Mouse (Mus musculus) lung, embryonic 15.5 days (tissue): ENCODE data around the gene Cnksr1. TPM values are rescaled to one million over a fixed set of nuclear protein-coding genes. Genes with fewer than 3 reads are reported as not detected.

Source experiments
- ATAC-seq: fragments of 200-750 bp; cut with Nextera tagmentation; 2 replicates; pipeline ENCODE4 v1.8.0; 2017; ENCODE audit warnings: moderate number of reproducible peaks, borderline replicate concordance; ENCODE audit not compliant: low FRiP score, low TSS enrichment; ENCODE audit errors: extremely low read depth
- H3K27ac ChIP-seq: fragments of 300-500 bp; sonication (generic); 2 replicates; pipeline ENCODE4 v1.5.1; 2015; ENCODE audit warnings: moderate library complexity, mild to moderate bottlenecking, inconsistent platforms
- H3K27me3 ChIP-seq: fragments of 300-500 bp; sonication (generic); 2 replicates; pipeline ENCODE4 v1.6.1; 2015; ENCODE audit warnings: inconsistent platforms
- H3K36me3 ChIP-seq: fragments of 300-500 bp; sonication (generic); 2 replicates; pipeline ENCODE4 v1.6.1; 2015; ENCODE audit warnings: inconsistent platforms
- H3K4me1 ChIP-seq: fragments of 300-500 bp; sonication (generic); 2 replicates; pipeline ENCODE4 v1.6.1; 2015; ENCODE audit warnings: inconsistent platforms
- H3K4me2 ChIP-seq: fragments of 300-500 bp; sonication (generic); 2 replicates; pipeline ENCODE4 v1.6.1; 2015; ENCODE audit warnings: inconsistent platforms, mild to moderate bottlenecking, moderate library complexity
- H3K4me3 ChIP-seq: fragments of 300-500 bp; sonication (generic); 2 replicates; pipeline ENCODE4 v1.5.1; 2015; ENCODE audit warnings: mild to moderate bottlenecking, inconsistent platforms
- H3K9ac ChIP-seq: fragments of 300-500 bp; sonication (generic); 2 replicates; pipeline ENCODE4 v1.6.1; 2015; ENCODE audit warnings: inconsistent platforms
- H3K9me3 ChIP-seq: fragments of 300-500 bp; sonication (generic); 2 replicates; pipeline ENCODE4 v1.6.1; 2016; ENCODE audit warnings: inconsistent platforms
- WGBS: fragments of 180-500 bp; shearing (Covaris S2); methylation state at CpG from one replicate; pipeline ENCODE4 v1.1.7; 2015; 5-methylcytosine and 5-hydroxymethylcytosine counted together
- polyA plus RNA-seq: library from polyadenylated mRNA; unstranded; fragments of >200 nt; fragmentation: Nextera tagmentation; extraction: Ambion mirVana; gene quantifications from 2 replicates; pipeline ENCODE4 v1.2.1, GENCODE M21; 2015

Gene Cnksr1
- polyA plus RNA-seq, 1 experiment from 2014 or later, result 10.9 TPM

DNA sequence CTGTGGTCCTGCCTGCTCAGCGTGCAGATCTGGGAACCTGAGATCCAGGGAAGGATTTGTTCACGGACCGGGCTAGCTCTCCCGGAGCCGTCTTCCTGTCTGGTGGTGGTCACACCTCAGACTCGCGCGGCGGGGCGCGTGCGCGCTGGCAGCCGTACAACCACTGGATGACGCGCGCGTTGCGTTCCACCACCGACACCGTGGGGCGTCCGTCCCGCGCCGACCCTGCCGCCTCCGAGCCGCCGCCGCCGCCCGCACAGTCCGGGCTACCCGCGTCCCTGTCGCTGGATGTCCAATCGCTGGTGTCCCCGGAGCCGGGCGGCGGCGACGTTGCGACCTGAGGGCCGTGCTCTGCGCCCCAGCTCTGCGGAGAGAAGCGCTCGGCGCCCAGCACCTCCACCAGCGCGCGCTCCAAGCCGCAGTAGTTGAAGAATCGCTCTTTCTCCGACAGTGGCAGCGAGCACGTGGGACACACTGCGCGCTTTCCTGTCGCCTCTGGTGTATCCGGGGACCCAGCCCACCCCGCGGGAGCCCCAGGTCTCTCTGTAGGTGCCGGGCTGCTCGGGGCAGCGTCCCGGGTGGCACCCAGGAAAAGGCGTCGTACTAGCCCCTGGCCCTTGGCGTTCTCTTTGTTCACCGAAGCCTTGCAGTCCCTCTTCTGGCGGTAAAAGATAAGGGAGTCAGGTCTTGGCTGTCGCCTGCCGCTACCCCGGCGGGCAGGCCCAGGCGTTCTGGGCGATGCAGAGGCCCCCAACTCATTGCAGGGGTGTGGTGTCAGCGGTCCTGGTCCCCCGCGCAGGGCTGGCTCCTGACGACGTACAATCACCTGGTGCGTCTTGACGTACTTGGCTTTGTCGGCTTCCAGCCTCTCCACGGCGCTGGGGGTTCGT lies 13.3 kb upstream of the Cnksr1 start:
- peak overlapping the region; percentile 57 for H3K27ac ChIP-seq
- peaks cover 81% of the 10 kb centered on the region for H3K27me3 ChIP-seq
- H3K4me3 ChIP-seq, result peak overlapping the region; percentile 45
- peak; percentile 24; the same call in 1 of the 2 replicates for ATAC-seq
- H3K9me3 ChIP-seq, result no peaks in the 10 kb centered on the region
- under 1% methylated on average over 91 of the region's 91 CpGs for WGBS
- peak overlapping the region; percentile 47 for H3K9ac ChIP-seq
- H3K36me3 ChIP-seq, result no peaks in the 10 kb centered on the region
- peak overlapping the region; percentile 95 for H3K4me2 ChIP-seq
- H3K4me1 ChIP-seq, result peaks cover 67% of the 10 kb centered on the region

DNA sequence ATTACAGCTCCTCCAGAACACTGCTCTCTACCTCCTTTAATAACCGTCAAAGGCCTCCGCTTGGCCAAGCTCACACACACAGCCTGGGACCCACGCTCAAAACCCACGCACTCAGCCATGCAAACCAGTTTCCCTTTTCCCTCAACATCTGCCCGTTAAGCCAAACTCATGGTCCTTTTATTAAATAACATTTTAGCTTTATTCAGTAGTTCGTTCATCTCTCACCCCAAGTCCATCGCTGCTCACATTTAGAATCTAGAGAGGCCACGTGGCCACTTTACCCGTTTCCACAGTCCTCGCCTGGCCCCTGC lies 12.7 kb upstream of the Cnksr1 start:
- no peak for ATAC-seq
- WGBS, result 17% methylated on average over 10 of the region's 10 CpGs
- Histone ChIP-seq H3K9me3 (no peaks in the 10 kb centered on the region), H3K36me3 (no peaks in the 10 kb centered on the region), H3K9ac (peak overlapping the region; percentile 47), H3K4me1 (peaks cover 65% of the 10 kb centered on the region), H3K4me3 (peak overlapping the region; percentile 45), H3K27me3 (peaks cover 86% of the 10 kb centered on the region), H3K4me2 (peak overlapping the region; percentile 95), H3K27ac (no peak overlapping the region)

DNA sequence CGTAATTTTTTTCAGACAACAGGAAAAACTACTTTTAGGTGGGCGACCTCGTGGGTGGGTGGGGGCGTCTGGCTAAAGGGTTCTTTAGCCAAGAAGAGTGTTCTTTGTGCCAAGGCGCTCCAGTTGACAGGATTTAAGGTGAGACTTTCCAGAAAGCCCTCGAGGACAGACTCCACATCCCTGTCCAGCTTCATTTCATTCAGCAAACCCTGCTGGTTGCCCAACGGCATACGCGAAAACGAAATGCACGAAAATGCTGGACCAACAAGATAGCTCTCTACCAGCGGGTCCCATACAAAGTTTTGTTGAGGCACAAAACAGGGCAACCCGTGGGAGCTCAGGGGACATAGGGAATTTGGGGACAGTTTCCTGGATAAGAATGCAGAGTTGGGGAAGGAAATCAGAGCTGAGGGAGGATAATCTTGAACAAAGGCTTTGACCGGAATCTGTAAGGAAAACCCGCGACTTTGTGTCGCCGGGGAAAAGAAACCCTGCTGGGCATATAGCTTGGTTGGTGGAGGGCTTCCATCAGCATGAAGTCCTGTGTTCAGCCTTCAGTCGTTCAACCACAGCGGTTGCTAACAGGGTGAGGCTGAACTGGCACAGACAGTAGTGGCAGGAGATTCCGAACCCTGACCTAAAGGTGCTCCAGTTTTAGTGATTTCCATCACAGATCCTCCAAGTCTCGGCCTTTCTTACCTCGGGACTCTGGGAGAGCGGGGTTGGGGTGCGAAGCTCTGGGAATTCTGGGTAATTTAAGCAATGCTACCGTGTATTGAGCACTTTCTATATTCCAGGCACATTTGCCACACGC lies 12.1 kb upstream of the Cnksr1 start:
- no peaks in the 10 kb centered on the region for H3K9me3 ChIP-seq
- peak overlapping the region; percentile 47; the same call in 1 of the 2 replicates for H3K9ac ChIP-seq
- ATAC-seq, result no peak

DNA sequence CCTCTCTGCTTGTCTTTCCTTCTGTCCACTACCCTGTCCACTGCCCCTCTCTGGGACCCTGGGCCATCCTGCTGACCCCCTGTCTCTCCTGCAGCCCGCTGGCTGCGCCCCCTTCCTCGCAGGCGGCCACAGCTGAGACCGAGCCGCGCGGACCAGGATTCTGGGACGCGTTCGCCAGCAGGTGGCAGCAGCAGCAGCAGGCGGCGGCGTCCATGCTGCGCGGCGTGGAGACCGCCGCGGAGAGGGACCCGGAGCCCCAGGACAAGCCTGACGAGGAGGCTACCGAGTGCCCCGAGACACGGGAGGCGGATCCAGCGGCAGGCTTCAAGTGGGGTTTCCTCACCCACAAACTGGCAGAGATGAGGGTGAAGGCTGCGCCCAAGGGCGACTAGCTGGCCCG lies 11.5 kb upstream of the Cnksr1 start:
- 1% methylated on average over 30 of the region's 30 CpGs for WGBS
- Histone ChIP-seq H3K36me3 (no peaks in the 10 kb centered on the region), H3K9me3 (no peaks in the 10 kb centered on the region), H3K4me3 (peak overlapping the region; percentile 45), H3K9ac (peak overlapping the region; percentile 35; the same call in 1 of the 2 replicates), H3K4me2 (peak overlapping the region; percentile 95), H3K27me3 (peaks cover 80% of the 10 kb centered on the region), H3K27ac (no peak overlapping the region), H3K4me1 (peaks cover 62% of the 10 kb centered on the region)
- ATAC-seq, result peak; percentile 37; the same call in 1 of the 2 replicates

More for the DNA sequence above, 12.1 kb upstream of the Cnksr1 start:
- no peak overlapping the region for H3K27ac ChIP-seq
- H3K36me3 ChIP-seq, result no peaks in the 10 kb centered on the region
- peak overlapping the region; percentile 95 for H3K4me2 ChIP-seq
- peaks cover 86% of the 10 kb centered on the region for H3K27me3 ChIP-seq
- H3K4me3 ChIP-seq, result peak overlapping the region; percentile 45
- peaks cover 65% of the 10 kb centered on the region for H3K4me1 ChIP-seq
- WGBS, result 17% methylated on average over 27 of the region's 27 CpGs

DNA sequence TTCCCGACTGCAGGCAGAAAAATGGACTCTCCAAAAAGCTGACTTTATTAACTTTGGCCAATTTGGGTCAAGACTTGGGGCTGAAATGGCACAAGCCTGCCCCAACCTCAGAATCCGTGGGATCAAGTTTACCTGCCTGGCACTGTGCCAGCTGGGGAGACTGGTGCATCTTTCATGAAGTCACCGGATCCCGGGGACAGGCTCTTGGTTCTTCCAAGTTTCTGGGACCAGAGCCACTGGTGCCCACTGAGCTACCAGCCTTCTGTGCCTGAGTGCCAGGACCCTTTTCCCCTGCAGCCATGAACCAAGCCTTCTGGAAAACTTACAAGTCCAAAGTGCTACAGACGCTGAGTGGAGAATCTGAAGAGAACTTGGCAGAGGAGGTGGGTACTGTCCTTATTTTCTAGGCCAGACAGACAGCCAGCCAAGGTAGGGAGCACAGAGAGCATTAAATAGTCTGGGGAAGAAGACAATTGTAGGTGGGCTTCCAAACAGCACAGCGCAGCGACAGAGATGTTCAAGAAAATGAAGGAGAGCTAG lies 8.6 kb upstream of the Cnksr1 start, which contains the start of gene Gm30191:
Gene Gm30191 (plus strand): TSS at position 217 of the 540 bp plus-strand sequence.
- H3K9me3 ChIP-seq, result no peaks in the 10 kb centered on the region
- H3K4me1 ChIP-seq, result peaks cover 45% of the 10 kb centered on the region
- WGBS, result 76% methylated on average over 7 of the region's 7 CpGs
- 0 out of 2 replicates have a peak within 1 kb of the TSS, but pooled peaks have one; percentile 32 for H3K9ac ChIP-seq
- H3K27ac ChIP-seq, result no peak within 1 kb of the TSS
- peak within 1 kb of the TSS; percentile 80 for H3K4me3 ChIP-seq
- H3K36me3 ChIP-seq, result no peaks in the 10 kb centered on the region
- peaks cover 56% of the 10 kb centered on the region for H3K27me3 ChIP-seq
- H3K4me2 ChIP-seq, result peak within 1 kb of the TSS; percentile 87
- ATAC-seq, result no peak

DNA sequence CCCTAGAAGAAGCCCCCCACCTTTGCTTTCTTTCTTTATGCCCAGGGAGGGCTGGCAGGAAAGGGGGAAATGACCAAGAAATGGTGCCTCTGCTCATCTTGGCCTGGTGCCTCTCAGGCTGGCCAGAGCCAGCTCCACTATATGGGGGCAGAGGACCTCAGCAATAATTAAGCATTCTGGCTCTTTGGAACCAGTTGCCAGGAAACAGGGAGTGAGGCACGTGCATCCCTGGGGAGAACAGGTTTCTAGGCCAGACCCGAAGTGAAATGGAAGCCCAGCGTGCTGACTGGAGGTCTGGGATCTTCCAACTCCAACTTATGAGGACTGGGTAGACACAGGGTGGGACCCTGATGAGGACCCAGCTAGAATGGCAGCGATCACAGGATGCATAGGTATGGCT lies 8.1 kb upstream of the Cnksr1 start:
- H3K4me2 ChIP-seq, result no peak overlapping the region
- H3K4me1 ChIP-seq, result peaks cover 40% of the 10 kb centered on the region
- peaks cover 51% of the 10 kb centered on the region for H3K27me3 ChIP-seq
- ATAC-seq, result no peak
- WGBS, result 53% methylated on average over 4 of the region's 4 CpGs
- H3K9me3 ChIP-seq, result no peaks in the 10 kb centered on the region
- no peak overlapping the region for H3K9ac ChIP-seq
- no peaks in the 10 kb centered on the region for H3K36me3 ChIP-seq
- no peak overlapping the region for H3K27ac ChIP-seq
- no peak overlapping the region for H3K4me3 ChIP-seq

DNA sequence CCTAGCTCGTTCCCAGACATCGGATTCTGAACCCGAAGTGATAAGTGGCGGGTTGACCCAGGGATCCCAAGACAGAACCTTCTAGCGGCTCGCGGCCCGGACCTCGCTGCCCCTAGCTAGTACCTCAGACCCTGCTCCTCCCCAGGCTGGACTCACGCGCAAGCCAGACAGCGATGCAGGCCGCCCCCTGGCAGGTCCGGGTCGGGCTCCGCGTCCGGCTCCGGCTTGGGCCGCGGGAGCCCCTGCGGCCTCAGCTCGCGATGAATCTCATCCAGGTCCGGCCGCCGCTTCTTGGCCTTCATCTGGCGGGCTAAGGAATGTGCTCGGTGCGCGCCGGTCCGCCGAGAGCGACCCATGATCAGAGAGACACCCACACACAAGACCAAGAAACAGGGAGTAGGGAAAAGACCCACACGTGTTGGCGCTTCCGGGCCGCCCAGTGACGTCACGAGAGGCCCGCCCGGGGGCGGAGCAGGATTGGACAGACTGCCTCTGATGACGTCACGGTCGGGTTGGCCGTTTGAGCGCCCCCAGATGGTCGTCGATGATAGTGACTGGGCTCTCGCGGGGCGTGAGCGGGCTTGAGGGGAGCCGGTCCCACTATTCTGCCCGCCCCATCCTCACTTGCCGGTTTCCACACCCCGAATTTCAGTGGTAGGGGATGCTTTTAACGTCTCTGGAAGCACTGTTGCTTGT lies 7.1 kb upstream of the Cnksr1 start, which contains the start of gene Zfp593:
Gene Zfp593 (minus strand): TSS at position 445 of the 696 bp plus-strand sequence.
- Histone ChIP-seq H3K36me3 (no peaks in the 10 kb centered on the region), H3K27me3 (peaks cover 41% of the 10 kb centered on the region), H3K4me1 (peaks cover 30% of the 10 kb centered on the region), H3K27ac (no peak within 1 kb of the TSS), H3K9ac (peak within 1 kb of the TSS; percentile 67), H3K4me3 (peak within 1 kb of the TSS; percentile 80), H3K4me2 (peak within 1 kb of the TSS; percentile 87), H3K9me3 (no peaks in the 10 kb centered on the region)
- peak; percentile 78; the same call in 1 of the 2 replicates for ATAC-seq
- under 1% methylated on average over 60 of the region's 60 CpGs for WGBS

DNA sequence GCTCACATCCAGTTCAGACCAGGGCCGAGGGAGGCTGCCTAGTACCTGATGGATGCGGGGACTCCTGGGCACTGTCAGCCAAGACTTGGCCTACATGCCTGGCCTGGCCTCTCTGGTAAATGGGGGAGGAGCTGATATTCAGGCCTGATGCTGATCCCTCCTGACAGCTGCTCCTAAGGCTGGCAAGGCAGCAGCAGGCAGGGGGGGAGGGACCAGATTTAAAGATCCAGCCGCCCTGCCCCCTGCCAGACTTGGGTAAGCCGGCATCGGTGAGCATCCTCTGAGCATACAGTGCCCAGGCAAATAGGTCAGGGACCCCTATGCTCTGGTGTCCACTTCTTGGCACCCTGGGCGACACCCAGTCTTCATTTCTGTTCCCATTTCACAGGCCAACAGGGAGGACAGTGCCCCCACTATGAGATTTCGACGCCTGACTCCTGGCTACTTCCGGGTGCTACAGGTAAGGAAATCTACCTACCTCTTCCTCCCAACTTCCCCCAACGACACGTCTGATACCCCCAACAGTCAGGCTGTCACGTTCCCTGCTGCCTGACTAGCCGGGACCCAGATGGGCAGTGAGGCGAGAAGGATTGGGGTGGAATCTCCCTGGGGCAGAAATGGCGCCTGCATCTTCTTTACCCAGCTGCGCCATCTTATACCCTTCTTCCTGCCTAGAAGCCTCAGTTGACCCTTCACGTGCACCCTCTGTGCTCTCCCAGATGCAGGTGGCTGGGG lies 5.5 kb upstream of the Cnksr1 start, which contains the start of gene E130218I03Rik:
Gene E130218I03Rik (plus strand): TSS at position 147 of the 735 bp plus-strand sequence.
- peak within 1 kb of the TSS; percentile 80 for H3K4me3 ChIP-seq
- no peaks in the 10 kb centered on the region for H3K9me3 ChIP-seq
- no peak within 1 kb of the TSS for H3K9ac ChIP-seq
- H3K27ac ChIP-seq, result no peak within 1 kb of the TSS
- H3K4me1 ChIP-seq, result peaks cover 20% of the 10 kb centered on the region
- peaks cover 31% of the 10 kb centered on the region; the same call in 1 of the 2 replicates for H3K27me3 ChIP-seq
- H3K4me2 ChIP-seq, result peak within 1 kb of the TSS; percentile 87
- no peaks in the 10 kb centered on the region for H3K36me3 ChIP-seq
- no peak for ATAC-seq
- 89% methylated on average over 17 of the region's 17 CpGs for WGBS

DNA sequence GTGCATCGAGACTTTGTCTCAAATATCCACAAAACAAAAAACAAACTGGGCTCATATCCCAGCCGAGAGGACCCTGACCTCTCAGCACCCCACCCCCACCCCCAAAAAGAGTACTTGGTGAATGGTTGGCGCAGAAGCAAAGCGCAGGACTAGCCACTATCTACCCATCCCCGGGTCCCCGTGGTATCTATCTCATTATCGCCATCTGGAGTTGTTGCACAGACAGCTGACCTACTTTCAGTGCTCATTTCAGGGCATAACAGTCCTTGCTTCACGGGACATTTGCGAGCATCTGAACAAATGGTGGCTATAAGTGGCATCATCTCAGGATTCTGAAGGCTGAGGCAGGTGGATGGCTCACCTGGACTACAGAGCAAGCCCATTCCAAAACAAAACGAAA lies 487 bp upstream of the Cnksr1 start:
- no peaks in the 10 kb centered on the region for H3K36me3 ChIP-seq
- no peaks in the 10 kb centered on the region for H3K9me3 ChIP-seq
- no peak for ATAC-seq
- peak overlapping the region; percentile 43 for H3K4me3 ChIP-seq
- H3K4me1 ChIP-seq, result peaks cover 16% of the 10 kb centered on the region; the same call in 1 of the 2 replicates
- H3K27me3 ChIP-seq, result peaks cover 13% of the 10 kb centered on the region; the same call in 1 of the 2 replicates
- H3K9ac ChIP-seq, result no peak overlapping the region
- peak overlapping the region; percentile 20; the same call in 1 of the 2 replicates for H3K27ac ChIP-seq
- H3K4me2 ChIP-seq, result peak overlapping the region; percentile 51
- WGBS, result 10% methylated on average over 10 of the region's 10 CpGs

DNA sequence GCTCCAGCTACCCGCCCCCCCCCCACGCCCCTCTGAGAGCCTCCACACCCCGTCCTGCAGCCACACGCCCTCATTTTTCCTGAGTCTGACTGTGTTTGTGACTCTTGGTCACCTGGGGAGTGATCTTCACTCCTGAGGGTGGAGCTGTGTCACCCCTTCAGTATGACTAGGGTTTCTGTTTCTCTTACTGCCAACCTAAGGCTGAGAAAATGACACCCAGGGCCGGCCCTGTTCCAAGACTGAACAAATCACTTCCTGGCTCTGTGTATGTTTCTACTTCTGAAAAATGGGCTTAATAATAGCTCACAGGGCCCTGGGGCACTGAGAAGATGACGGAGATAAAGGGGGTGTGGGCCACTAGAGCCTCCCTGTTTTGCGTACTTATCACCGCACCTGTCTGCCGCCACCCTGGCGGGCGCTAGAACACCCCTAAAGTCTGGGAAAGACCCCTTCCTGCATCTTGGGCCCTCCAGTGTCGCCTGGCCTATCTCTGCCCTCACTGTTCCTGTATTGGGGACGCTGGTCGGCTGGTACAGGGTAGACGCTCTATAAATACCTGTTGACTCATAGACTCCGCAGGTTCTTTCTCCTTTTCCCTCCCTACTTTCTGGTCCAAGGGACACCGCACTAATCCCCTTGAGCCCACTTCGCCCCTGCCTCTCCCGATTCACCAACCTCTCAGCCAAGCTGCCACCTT lies 469 bp downstream of the Cnksr1 start:
- H3K27me3 ChIP-seq, result peaks cover 13% of the 10 kb centered on the region; the same call in 1 of the 2 replicates
- peaks cover 16% of the 10 kb centered on the region; the same call in 1 of the 2 replicates for H3K4me1 ChIP-seq
- peak overlapping the region; percentile 69 for H3K27ac ChIP-seq
- peak overlapping the region; percentile 43 for H3K4me3 ChIP-seq
- peak overlapping the region; percentile 51 for H3K4me2 ChIP-seq
- peak overlapping the region; percentile 48 for H3K9ac ChIP-seq
- no peaks in the 10 kb centered on the region for H3K36me3 ChIP-seq
- H3K9me3 ChIP-seq, result no peaks in the 10 kb centered on the region
- WGBS, result 15% methylated on average over 19 of the region's 19 CpGs
- ATAC-seq, result no peak; the same call in 1 of the 2 replicates
